Mouse (Mus musculus): Measurements from ENCODE around the gene Cdc6.

DNA sequence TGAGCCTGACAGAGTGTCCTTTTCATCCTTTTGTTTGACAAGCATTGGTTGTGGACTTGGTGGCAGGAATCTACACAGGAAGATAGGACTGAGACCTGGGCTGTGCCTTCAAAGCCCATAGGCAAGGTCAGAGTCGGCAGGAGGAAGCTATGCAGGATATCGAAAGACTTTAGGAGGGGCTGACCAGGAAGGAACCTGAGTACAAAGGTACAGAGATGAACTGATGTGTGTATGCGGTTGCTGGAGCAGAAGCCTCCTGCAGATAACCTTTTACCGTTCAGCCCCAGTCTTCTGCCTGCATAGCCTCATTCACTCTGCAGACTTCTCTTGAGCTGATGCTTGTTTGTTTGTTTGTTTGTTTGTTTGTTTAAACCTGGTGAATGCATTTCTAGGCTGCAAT lies 2.0 kb upstream of the Cdc6 start:
- TF ChIP-seq POLR2A (IDR thresholded peaks at IDR 0.05; ENCODE audit: low read depth, low read length) (no peak), CTCF (IDR thresholded peaks at IDR 0.05; ENCODE audit: extremely low read depth, insufficient read depth, insufficient read length, insufficient replicate concordance) (no peak)
